In the genomic region with DNA sequence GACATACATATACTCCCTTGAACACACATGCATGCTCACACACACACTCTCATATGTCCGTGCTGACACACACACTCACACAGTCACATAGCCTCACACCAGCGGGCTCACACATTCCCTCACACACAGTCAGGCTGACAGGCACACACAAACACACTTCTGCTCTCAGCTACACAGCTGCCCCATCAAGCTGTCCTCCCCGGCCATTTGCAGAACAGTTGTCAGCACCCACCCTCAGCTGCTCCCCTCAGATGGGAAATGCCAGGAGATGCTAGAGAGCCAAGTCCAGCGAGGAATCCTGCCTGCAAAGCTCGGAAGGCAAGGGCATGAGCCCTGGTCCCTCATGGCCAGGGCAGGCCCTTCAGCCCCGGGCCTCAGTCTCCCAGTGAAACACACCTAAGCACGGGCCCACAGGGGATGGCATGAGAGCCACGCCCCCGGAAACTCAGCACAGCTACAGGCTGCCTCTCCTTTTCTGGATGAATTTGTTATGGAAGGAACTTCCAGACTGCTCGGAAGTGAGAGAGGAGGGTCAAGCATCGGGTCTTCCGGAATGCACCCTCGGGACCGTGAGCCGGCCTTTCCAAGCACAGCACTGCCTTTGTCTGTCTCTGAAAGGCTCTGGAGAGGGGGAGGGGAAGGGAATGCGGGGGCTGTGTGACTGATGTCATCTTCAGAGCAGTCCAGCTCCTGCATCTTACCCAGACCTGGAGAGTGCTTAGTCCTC, we compare ENCODE assay signal across 8 mouse cellular contexts.
DNase-seq lines count a peak whose midpoint lies in the region; ATAC-seq and TF ChIP-seq lines count a peak whose summit lies in the region.

No protein-coding gene starts in this region.

- TF ChIP-seq CTCF in kidney, adult 2 months (conservative IDR thresholded peaks at IDR 0.05; ENCODE audit: insufficient read depth, insufficient read length, low read depth, low read length) = no peak

- H3K36me3 ChIP-seq in embryonic facial prominence, embryonic 10.5 days (replicated peaks) = no peaks in the 10 kb centered on the region
- H3K36me3 ChIP-seq in heart, embryonic 10.5 days = no peaks in the 10 kb centered on the region
- H3K36me3 ChIP-seq in kidney, adult 2 months (ENCODE audit: control insufficient read depth, insufficient read depth, low read length) = no peaks in the 10 kb centered on the region
- H3K36me3 ChIP-seq in limb, embryonic 15.5 days = no peaks in the 10 kb centered on the region

- DNase-seq in Muller cell, postnatal 12 days (ENCODE audit: inconsistent ontology term) = peak; percentile 97
- peak; percentile 87 for DNase-seq in embryonic facial prominence, embryonic 10.5 days (ENCODE audit: low spot score)
- DNase-seq in heart, embryonic 10.5 days (ENCODE audit: low spot score) = peak; percentile 89
- DNase-seq in kidney, adult 2 months = peak; percentile 82
- DNase-seq in skeletal muscle tissue, adult 2 months (ENCODE audit: low read depth, low spot score) = peak; percentile 34
- DNase-seq in cerebellum, adult 11 months = no peak
- DNase-seq in ovary, postnatal 14 days (ENCODE audit: low spot score) = no peak

- WGBS in embryonic facial prominence, embryonic 10.5 days = 18% methylated on average over 16 of the region's 16 CpGs
- 26% methylated on average over 16 of the region's 16 CpGs for WGBS in heart, embryonic 10.5 days
- WGBS in kidney, adult 2 months = 39% methylated on average over 16 of the region's 16 CpGs
- WGBS in limb, embryonic 15.5 days = 42% methylated on average over 16 of the region's 16 CpGs

- H3K27me3 ChIP-seq in embryonic facial prominence, embryonic 10.5 days (replicated peaks; ENCODE audit: low read depth, poor library complexity, severe bottlenecking) = no peaks in the 10 kb centered on the region
- peaks cover 28% of the 10 kb centered on the region for H3K27me3 ChIP-seq in heart, embryonic 10.5 days (ENCODE audit: insufficient read depth, poor library complexity, severe bottlenecking)
- H3K27me3 ChIP-seq in kidney, adult 2 months (replicated peaks; ENCODE audit: control insufficient read depth, insufficient read depth, low read length) = no peaks in the 10 kb centered on the region
- no peaks in the 10 kb centered on the region for H3K27me3 ChIP-seq in limb, embryonic 15.5 days

- H3K9me3 ChIP-seq in embryonic facial prominence, embryonic 10.5 days = no peaks in the 10 kb centered on the region
- no peaks in the 10 kb centered on the region for H3K9me3 ChIP-seq in heart, embryonic 10.5 days
- H3K9me3 ChIP-seq in limb, embryonic 15.5 days = no peaks in the 10 kb centered on the region

- H3K9ac ChIP-seq in limb, embryonic 15.5 days = no peak overlapping the region

- peak overlapping the region; percentile 85 for H3K27ac ChIP-seq in embryonic facial prominence, embryonic 10.5 days (replicated peaks)
- H3K27ac ChIP-seq in heart, embryonic 10.5 days = peak overlapping the region; percentile 87
- peak overlapping the region; percentile 33; the same call in 1 of the 2 replicates for H3K27ac ChIP-seq in kidney, adult 2 months (ENCODE audit: insufficient read depth, low read depth, low read length)
- H3K27ac ChIP-seq in limb, embryonic 15.5 days = peak overlapping the region; percentile 55; the same call in 1 of the 2 replicates

- peaks cover 68% of the 10 kb centered on the region for H3K4me1 ChIP-seq in embryonic facial prominence, embryonic 10.5 days
- peaks cover 32% of the 10 kb centered on the region for H3K4me1 ChIP-seq in heart, embryonic 10.5 days
- H3K4me1 ChIP-seq in kidney, adult 2 months (ENCODE audit: control insufficient read depth, insufficient read depth, low read length) = no peaks in the 10 kb centered on the region
- peaks cover 20% of the 10 kb centered on the region for H3K4me1 ChIP-seq in limb, embryonic 15.5 days

- ATAC-seq in limb, embryonic 15.5 days (ENCODE audit: insufficient number of reproducible peaks, low FRiP score, low TSS enrichment, low read depth) = peak; percentile 56; the same call in 1 of the 2 replicates

- H3K4me2 ChIP-seq in limb, embryonic 15.5 days = peak overlapping the region; percentile 8; the same call in 1 of the 2 replicates

- no peak for TF ChIP-seq POLR2A in kidney, adult 2 months (IDR thresholded peaks at IDR 0.05; ENCODE audit: low read depth, low read length)

- peak overlapping the region; percentile 35 for H3K4me3 ChIP-seq in embryonic facial prominence, embryonic 10.5 days
- 0 out of 2 replicates have a peak overlapping the region, but pooled peaks have one; percentile 8 for H3K4me3 ChIP-seq in heart, embryonic 10.5 days
- peak overlapping the region; percentile 5; the same call in 1 of the 2 replicates for H3K4me3 ChIP-seq in kidney, adult 2 months (ENCODE audit: insufficient read depth, low read depth, low read length)
- H3K4me3 ChIP-seq in limb, embryonic 15.5 days = no peak overlapping the region

Comparison
In these comparisons a context has a peak if more than half of its experiments do, and no peak if none do; other contexts are left out.
1. DNase-seq: peak in Muller cell, postnatal 12 days (single experiment), embryonic facial prominence, embryonic 10.5 days (single experiment), heart, embryonic 10.5 days (single experiment), kidney, adult 2 months (single experiment) and skeletal muscle tissue, adult 2 months (single experiment); none in cerebellum, adult 11 months (single experiment) and ovary, postnatal 14 days (single experiment).
2. H3K27ac ChIP-seq: peak in every context shown above with its lines; median percentile 87 in heart, embryonic 10.5 days; 85 in embryonic facial prominence, embryonic 10.5 days; 55 in limb, embryonic 15.5 days; 33 in kidney, adult 2 months.